Mouse (Mus musculus) CD4-positive naive resting alpha-beta T cell, adult 76 days (primary cell): ENCODE results near the gene Pak4. TPM values are rescaled to one million over a fixed set of nuclear protein-coding genes. Genes with fewer than 3 reads are reported as not detected.

Experiments used
- total RNA-seq: library from RNA; stranded (reverse); gene quantifications from one replicate; pipeline ENCODE4 v1.2.4, GENCODE M21; 2023

The Pak4 gene
- total RNA-seq: 8.9 TPM

DNA sequence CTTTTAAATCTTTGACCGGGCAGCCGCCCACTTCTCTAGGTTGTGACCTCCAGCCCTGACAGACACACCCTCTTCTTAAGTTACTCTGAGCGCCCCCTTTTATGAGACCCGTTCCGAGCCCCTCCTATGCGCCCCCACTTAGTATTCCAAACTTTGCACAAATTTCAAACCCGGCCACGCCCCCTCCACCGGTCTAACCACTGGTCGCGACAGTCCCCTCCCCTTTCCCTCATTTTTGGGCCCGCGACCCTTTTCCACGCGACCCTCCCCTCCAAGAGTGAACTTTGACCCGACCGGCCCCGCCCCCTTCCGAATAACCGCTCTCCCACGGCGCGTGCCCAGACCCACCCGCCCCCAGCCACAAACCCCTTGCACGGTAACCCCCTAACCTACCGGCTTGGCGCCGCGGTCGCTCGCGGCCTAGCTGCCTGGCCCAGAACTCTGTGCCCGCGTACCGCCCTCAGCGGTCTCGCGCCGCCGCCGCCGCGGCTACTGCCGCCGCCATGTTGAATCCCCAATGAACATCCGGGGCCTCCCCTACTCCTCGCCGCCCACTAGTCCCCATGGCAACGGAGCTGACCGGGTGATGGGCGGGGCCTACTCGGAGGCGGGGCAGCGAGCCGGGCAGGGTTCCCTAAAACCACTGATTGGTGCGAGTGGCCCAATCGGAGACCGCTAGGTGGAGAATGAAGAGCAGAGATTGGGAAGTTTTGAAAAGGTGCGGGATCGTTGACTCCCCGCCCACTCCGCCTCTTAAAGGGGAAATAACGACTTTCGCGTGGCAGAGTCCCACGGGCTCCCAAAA is at the start of gene Pak4, which contains the start of gene Samd4b:
Pak4 (minus strand) TSS at position 544 of the 805 bp plus-strand sequence.
Samd4b (minus strand) TSS at position 503 of the 805 bp plus-strand sequence.

GRCm38 (mm10) chr7:28631073-28631472 is 33.1 kb upstream of the Pak4 start, which contains the start of gene Acp7:
Gene Acp7 (minus strand): TSS chr7:28631332.

DNA sequence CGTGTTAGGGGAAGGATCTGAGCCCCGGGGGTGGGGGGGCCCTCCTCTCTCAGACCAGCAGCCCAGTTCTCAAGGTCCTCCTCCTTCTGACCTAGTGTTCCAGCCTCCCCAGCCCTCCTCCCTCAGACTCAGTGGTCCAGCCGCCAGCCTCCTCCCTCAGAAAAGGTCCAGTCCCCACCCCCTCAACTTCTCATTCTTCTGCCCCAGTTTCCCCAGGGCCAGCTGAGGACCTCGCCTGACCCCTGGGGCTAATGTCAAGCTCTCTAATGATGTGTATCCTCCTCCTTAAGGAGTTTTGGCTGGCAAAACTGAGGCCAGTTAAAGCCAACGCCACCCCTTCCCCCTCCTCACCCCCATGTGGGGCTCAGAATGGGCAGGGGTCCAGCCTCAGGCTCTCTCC is 50.8 kb downstream of the Pak4 start, which contains the start of gene Nccrp1:
Nccrp1 (minus strand) TSS at position 101 of the 400 bp plus-strand sequence.

GRCm38 (mm10) chr7:28540526-28540925 is 57.5 kb downstream of the Pak4 start, which contains the start of gene Sycn:
Gene Sycn (plus strand): TSS chr7:28540885.

DNA sequence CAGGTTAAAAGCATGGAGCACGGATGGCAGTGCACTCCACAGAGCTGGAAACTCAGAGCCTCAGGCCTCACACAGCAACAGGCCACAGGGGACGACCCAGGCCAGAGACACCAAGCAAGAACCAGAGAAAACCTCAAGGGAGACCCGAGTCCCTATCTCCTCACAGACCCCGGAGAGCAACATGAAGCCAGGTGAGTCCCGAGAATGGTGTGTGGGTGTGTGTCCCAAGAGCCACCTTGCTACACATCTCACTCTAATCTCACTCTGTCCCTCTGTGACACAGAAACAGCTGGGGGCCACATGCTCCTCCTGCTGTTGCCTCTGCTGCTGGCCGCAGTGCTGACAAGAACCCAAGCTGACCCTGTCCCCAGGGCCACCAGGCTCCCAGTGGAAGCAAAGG is 75.4 kb downstream of the Pak4 start, which contains the start of gene Ifnl3:
Ifnl3 (plus strand) TSS at position 301 of the 400 bp plus-strand sequence.

DNA sequence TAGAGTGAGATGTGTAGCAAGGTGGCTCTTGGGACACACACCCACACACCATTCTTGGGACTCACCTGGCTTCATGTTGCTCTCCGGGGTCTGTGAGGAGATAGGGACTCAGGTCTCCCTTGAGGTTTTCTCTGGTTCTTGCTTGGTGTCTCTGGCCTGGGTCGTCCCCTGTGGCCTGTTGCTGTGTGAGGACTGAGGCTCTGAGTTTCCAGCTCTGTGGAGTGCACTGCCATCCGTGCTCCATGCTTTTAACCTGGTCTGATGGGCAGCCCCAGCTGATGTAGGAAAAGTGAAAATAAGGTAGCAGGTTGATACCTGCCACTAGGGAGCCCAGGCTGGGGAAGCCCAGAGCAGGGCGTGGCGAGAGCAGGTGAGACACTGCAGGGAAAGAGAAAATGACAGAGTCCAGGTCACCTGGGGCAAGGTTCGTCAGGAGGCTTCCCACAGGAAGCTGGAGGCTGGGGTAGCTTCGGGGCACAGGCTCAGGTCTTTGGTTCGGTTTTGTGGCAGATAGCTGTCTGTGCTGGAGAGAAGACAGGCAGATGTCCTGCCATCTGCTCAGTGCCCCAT is 87.5 kb downstream of the Pak4 start, which contains the start of gene Ifnl2:
Ifnl2 (minus strand) TSS at position 51 of the 570 bp plus-strand sequence.

Other genes with a start within 250 kb of the Pak4 start
- 4,922 TPM for gene Rps16, start 247.5 kb downstream of the Pak4 start, total RNA-seq
- gene Plekhg2, start 225.6 kb downstream of the Pak4 start, total RNA-seq: 159 TPM
- gene Zfp36, start 217.9 kb downstream of the Pak4 start, total RNA-seq: 225 TPM
- 22.9 TPM for gene Med29, start 205.5 kb downstream of the Pak4 start, total RNA-seq
- 150 TPM for gene Paf1, start 205.2 kb downstream of the Pak4 start, total RNA-seq
- 274 TPM for gene Gmfg, start 160.7 kb downstream of the Pak4 start, total RNA-seq
- gene Lrfn1, start 146.2 kb downstream of the Pak4 start, total RNA-seq: 1.8 TPM
- gene Ifnl2, start 87.7 kb downstream of the Pak4 start, total RNA-seq: not detected
- gene Ifnl3, start 75.3 kb downstream of the Pak4 start, total RNA-seq: not detected
- gene Sycn, start 57.3 kb downstream of the Pak4 start, total RNA-seq: not detected
- gene Nccrp1, start 50.9 kb downstream of the Pak4 start, total RNA-seq: 0.50 TPM
- 57.6 TPM for gene Samd4b, start within 50 bp of the Pak4 start, total RNA-seq
- gene Acp7, start 33.1 kb upstream of the Pak4 start, total RNA-seq: not detected
- gene Fbxo27, start 94.7 kb upstream of the Pak4 start, total RNA-seq: 2.4 TPM
- 16.8 TPM for gene Fbxo17, start 118.6 kb upstream of the Pak4 start, total RNA-seq
- 26.1 TPM for gene Mrps12, start 143.6 kb upstream of the Pak4 start, total RNA-seq
- gene Sars2, start 143.8 kb upstream of the Pak4 start, total RNA-seq: 18.8 TPM
- not detected for gene Ccer2, start 158.0 kb upstream of the Pak4 start, total RNA-seq
- 66.8 TPM for gene Sirt2, start 168.6 kb upstream of the Pak4 start, total RNA-seq
- 65.7 TPM for gene Nfkbib, start 169.3 kb upstream of the Pak4 start, total RNA-seq
- 108 TPM for gene Rinl, start 190.8 kb upstream of the Pak4 start, total RNA-seq
- gene Hnrnpl, start 210.4 kb upstream of the Pak4 start, total RNA-seq: 728 TPM
- 50.3 TPM for gene Ech1, start 227.0 kb upstream of the Pak4 start, total RNA-seq
- 14.5 TPM for gene Lgals4, start 235.7 kb upstream of the Pak4 start, total RNA-seq